ENCODE assay signal across 30 mouse cellular contexts in the genomic region with DNA sequence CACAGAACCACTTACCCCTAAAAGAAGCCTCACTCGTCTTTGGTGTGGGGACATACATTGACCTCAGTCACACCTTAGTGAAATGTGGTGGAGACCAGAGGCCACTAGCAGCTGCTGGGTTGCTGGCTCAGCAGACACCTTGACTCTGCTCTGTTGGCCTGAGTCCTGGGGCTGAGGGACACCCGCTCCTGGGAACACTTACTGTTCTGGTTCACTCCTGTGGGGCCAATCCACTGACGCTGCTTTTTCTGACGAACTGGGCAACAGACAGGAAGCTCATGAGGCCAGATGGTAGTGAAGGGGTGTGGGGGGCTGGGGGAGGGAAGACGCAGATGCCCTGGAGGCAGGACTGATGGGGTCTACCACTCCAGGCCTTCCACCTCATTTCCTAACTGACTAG. TPM values are rescaled to one million over a fixed set of nuclear protein-coding genes. Genes with fewer than 3 reads are reported as not detected.
DNase-seq lines count a peak whose midpoint lies in the region; ATAC-seq lines count a peak whose summit lies in the region.
"Had no signal": no experiment of that assay in that cellular context is flagged by ENCODE, and none has a peak within 500 bp of the region (broad histone marks: within the 10 kb centered on the region; RNA-seq: fewer than 3 reads in every experiment).

No protein-coding gene starts in this region.

- peaks cover 5% of the 10 kb centered on the region; the same call in 1 of the 2 replicates for H3K27me3 ChIP-seq in forebrain, embryonic 10.5 days (ENCODE audit: poor library complexity, severe bottlenecking)
- no peaks in the 10 kb centered on the region for H3K27me3 ChIP-seq in forebrain, embryonic 11.5 days (ENCODE audit: control insufficient read depth, insufficient read depth, low read length)
- no peaks in the 10 kb centered on the region for H3K27me3 ChIP-seq in midbrain, embryonic 13.5 days
- no peaks in the 10 kb centered on the region for H3K27me3 ChIP-seq in midbrain, embryonic 11.5 days (ENCODE audit: control insufficient read depth, insufficient read depth, low read length)
- no peaks in the 10 kb centered on the region for H3K27me3 ChIP-seq in midbrain, embryonic 16.5 days (ENCODE audit: control insufficient read depth, insufficient read depth, low read depth, low read length)
- no peaks in the 10 kb centered on the region for H3K27me3 ChIP-seq in hindbrain, embryonic 12.5 days
- H3K27me3 ChIP-seq: embryonic facial prominence, embryonic 12.5 days; heart, embryonic 15.5 days; stomach, embryonic 15.5 days had no signal

- no peak for ATAC-seq in forebrain, embryonic 11.5 days (replicated peaks; ENCODE audit: low FRiP score)
- ATAC-seq in midbrain, embryonic 13.5 days: no peak
- ATAC-seq in midbrain, embryonic 11.5 days (ENCODE audit: low FRiP score): no peak
- ATAC-seq in granulocyte monocyte progenitor cell, adult 5-6 weeks (replicated peaks; ENCODE audit: poor library complexity, severe bottlenecking): peak; percentile 49; the same call in 1 of the 2 replicates
- no peak for ATAC-seq in midbrain, embryonic 16.5 days
- no peak for ATAC-seq in hindbrain, embryonic 12.5 days (ENCODE audit: low FRiP score)
- ATAC-seq: inflammation-experienced regulatory T-cells, adult 6 months had no signal

- no peaks in the 10 kb centered on the region for H3K9me3 ChIP-seq in forebrain, embryonic 10.5 days
- no peaks in the 10 kb centered on the region for H3K9me3 ChIP-seq in forebrain, embryonic 11.5 days (ENCODE audit: control insufficient read depth, low read length)
- no peaks in the 10 kb centered on the region for H3K9me3 ChIP-seq in midbrain, embryonic 13.5 days
- no peaks in the 10 kb centered on the region for H3K9me3 ChIP-seq in midbrain, embryonic 11.5 days (ENCODE audit: control insufficient read depth, low read length)
- no peaks in the 10 kb centered on the region for H3K9me3 ChIP-seq in midbrain, embryonic 16.5 days (replicated peaks; ENCODE audit: control insufficient read depth, low read length, poor library complexity, severe bottlenecking)
- H3K9me3 ChIP-seq in hindbrain, embryonic 12.5 days (replicated peaks): no peaks in the 10 kb centered on the region
- H3K9me3 ChIP-seq: embryonic facial prominence, embryonic 12.5 days; heart, embryonic 15.5 days; hindbrain, embryonic 10.5 days; megakaryocyte, embryonic 14.5 days; stomach, embryonic 15.5 days had no signal

- no peaks in the 10 kb centered on the region for H3K36me3 ChIP-seq in forebrain, embryonic 10.5 days (replicated peaks)
- H3K36me3 ChIP-seq in forebrain, embryonic 11.5 days (ENCODE audit: control insufficient read depth, insufficient read depth, low read length): no peaks in the 10 kb centered on the region
- no peaks in the 10 kb centered on the region for H3K36me3 ChIP-seq in midbrain, embryonic 13.5 days
- H3K36me3 ChIP-seq in midbrain, embryonic 11.5 days (ENCODE audit: control insufficient read depth, insufficient read depth, low read length): no peaks in the 10 kb centered on the region
- H3K36me3 ChIP-seq in midbrain, embryonic 16.5 days (ENCODE audit: control insufficient read depth, insufficient read depth, low read length): no peaks in the 10 kb centered on the region
- H3K36me3 ChIP-seq in hindbrain, embryonic 12.5 days: no peaks in the 10 kb centered on the region
- H3K36me3 ChIP-seq: embryonic facial prominence, embryonic 12.5 days; heart, embryonic 15.5 days; hindbrain, embryonic 10.5 days; stomach, embryonic 15.5 days had no signal

- H3K27ac ChIP-seq in forebrain, embryonic 10.5 days: peak overlapping the region; percentile 62; the same call in 1 of the 2 replicates
- no peak overlapping the region for H3K27ac ChIP-seq in forebrain, embryonic 11.5 days (ENCODE audit: low read depth, low read length)
- H3K27ac ChIP-seq in midbrain, embryonic 13.5 days: peak overlapping the region; percentile 70
- H3K27ac ChIP-seq in midbrain, embryonic 11.5 days (ENCODE audit: low read depth, low read length): no peak overlapping the region
- peak overlapping the region; percentile 18; the same call in 1 of the 2 replicates for H3K27ac ChIP-seq in midbrain, embryonic 16.5 days (ENCODE audit: low read length)
- no peak overlapping the region for H3K27ac ChIP-seq in hindbrain, embryonic 12.5 days
- H3K27ac ChIP-seq: embryonic facial prominence, embryonic 12.5 days; left cerebral cortex, adult 2 months had no signal

- peaks cover 48% of the 10 kb centered on the region for H3K4me1 ChIP-seq in forebrain, embryonic 10.5 days
- peaks cover 18% of the 10 kb centered on the region for H3K4me1 ChIP-seq in forebrain, embryonic 11.5 days (replicated peaks; ENCODE audit: control insufficient read depth, insufficient read depth, low read length)
- peaks cover 39% of the 10 kb centered on the region for H3K4me1 ChIP-seq in midbrain, embryonic 13.5 days (replicated peaks)
- H3K4me1 ChIP-seq in midbrain, embryonic 11.5 days (ENCODE audit: control insufficient read depth, insufficient read depth, low read length): peaks cover 9% of the 10 kb centered on the region
- peaks cover 23% of the 10 kb centered on the region for H3K4me1 ChIP-seq in midbrain, embryonic 16.5 days (ENCODE audit: control insufficient read depth, insufficient read depth, low read length)
- peaks cover 28% of the 10 kb centered on the region for H3K4me1 ChIP-seq in hindbrain, embryonic 12.5 days

- H3K4me3 ChIP-seq in forebrain, embryonic 10.5 days: no peak overlapping the region
- H3K4me3 ChIP-seq in forebrain, embryonic 11.5 days (ENCODE audit: low read depth, low read length): no peak overlapping the region
- H3K4me3 ChIP-seq in midbrain, embryonic 13.5 days (replicated peaks): no peak overlapping the region
- no peak overlapping the region for H3K4me3 ChIP-seq in midbrain, embryonic 11.5 days (ENCODE audit: low read depth, low read length)
- H3K4me3 ChIP-seq in midbrain, embryonic 16.5 days (ENCODE audit: low read depth, low read length): no peak overlapping the region
- H3K4me3 ChIP-seq in hindbrain, embryonic 12.5 days: no peak overlapping the region
- H3K4me3 ChIP-seq: embryonic facial prominence, embryonic 12.5 days; heart, embryonic 15.5 days; hindbrain, embryonic 10.5 days; left cerebral cortex, adult 2 months; megakaryocyte, embryonic 14.5 days; stomach, embryonic 15.5 days had no signal

- 70% methylated on average over 5 of the region's 5 CpGs for WGBS in forebrain, embryonic 10.5 days
- 71% methylated on average over 5 of the region's 5 CpGs for WGBS in forebrain, embryonic 11.5 days
- WGBS in midbrain, embryonic 13.5 days: 66% methylated on average over 5 of the region's 5 CpGs
- WGBS in midbrain, embryonic 11.5 days: 80% methylated on average over 5 of the region's 5 CpGs
- 70% methylated on average over 5 of the region's 5 CpGs for WGBS in midbrain, embryonic 16.5 days
- 62% methylated on average over 5 of the region's 5 CpGs for WGBS in hindbrain, embryonic 12.5 days

- no peak overlapping the region for H3K9ac ChIP-seq in forebrain, embryonic 11.5 days (ENCODE audit: low read length)
- H3K9ac ChIP-seq in midbrain, embryonic 13.5 days (replicated peaks): no peak overlapping the region
- H3K9ac ChIP-seq in midbrain, embryonic 11.5 days (ENCODE audit: low read length): no peak overlapping the region
- no peak overlapping the region for H3K9ac ChIP-seq in midbrain, embryonic 16.5 days (ENCODE audit: low read depth, low read length)
- H3K9ac ChIP-seq in hindbrain, embryonic 12.5 days: no peak overlapping the region
- H3K9ac ChIP-seq: embryonic facial prominence, embryonic 12.5 days; heart, embryonic 15.5 days; stomach, embryonic 15.5 days had no signal

- no peak for DNase-seq in forebrain, embryonic 10.5 days (ENCODE audit: extremely low spot score, low spot score)
- no peak for DNase-seq in forebrain, embryonic 11.5 days (ENCODE audit: low spot score)
- DNase-seq in midbrain, embryonic 11.5 days (ENCODE audit: low spot score, missing footprints): no peak
- DNase-seq: adrenal gland, adult 2 months; heart, adult 18-20 months; kidney, adult 2 months; kidney, postnatal 10 days; left cerebral cortex, postnatal 4 days; lung, adult 18-20 months; lung, postnatal 14 days; right cerebral cortex, postnatal 14 days; spleen, adult 18-20 months; thymus, adult 2 months had no signal

- H3K4me2 ChIP-seq in forebrain, embryonic 11.5 days (ENCODE audit: low read depth, low read length, severe bottlenecking): no peak overlapping the region
- no peak overlapping the region for H3K4me2 ChIP-seq in midbrain, embryonic 13.5 days (replicated peaks)
- no peak overlapping the region for H3K4me2 ChIP-seq in midbrain, embryonic 11.5 days
- H3K4me2 ChIP-seq in midbrain, embryonic 16.5 days (ENCODE audit: low read length): no peak overlapping the region
- no peak overlapping the region for H3K4me2 ChIP-seq in hindbrain, embryonic 12.5 days (replicated peaks)
- H3K4me2 ChIP-seq: embryonic facial prominence, embryonic 12.5 days; heart, embryonic 15.5 days; stomach, embryonic 15.5 days had no signal

RNA-seq across cellular contexts. Expression of gene Cd5, which starts 17.7 kb away (rescaled TPM):
- not detected in 2 replicates for polyA plus RNA-seq in forebrain, embryonic 10.5 days (2016; fragmentation: Nextera tagmentation; extraction: Ambion mirVana)
- polyA plus RNA-seq in forebrain, embryonic 11.5 days (2014; fragmentation: Nextera tagmentation; extraction: Ambion mirVana): 0.05 TPM in 1 of 2 replicates, not detected in the other
- polyA plus RNA-seq in midbrain, embryonic 13.5 days (2015; fragmentation: Nextera tagmentation; extraction: Ambion mirVana): 0.24 TPM in 2 replicates
- 0.08 and 0.22 TPM in 2 replicates for polyA plus RNA-seq in midbrain, embryonic 11.5 days (2014; fragmentation: Nextera tagmentation; extraction: Ambion mirVana)
- total RNA-seq in granulocyte monocyte progenitor cell, adult 5-6 weeks (2014; fragmentation: Nextera tagmentation): not detected in 2 replicates
- not detected in 2 replicates for total RNA-seq in granulocyte monocyte progenitor cell, adult 5-6 weeks (2017)
- polyA plus RNA-seq in midbrain, embryonic 16.5 days (2015; fragmentation: Nextera tagmentation; extraction: Ambion mirVana): 0.48 and 0.78 TPM in 2 replicates
- 0.17 and 0.31 TPM in 2 replicates for polyA plus RNA-seq in hindbrain, embryonic 12.5 days (2016; fragmentation: Nextera tagmentation; extraction: Ambion mirVana)
- total RNA-seq: gastrocnemius, adult 18-20 months; left cerebral cortex, postnatal 4 days had no signal

RNA-seq across cellular contexts. Expression of gene Vps37c, which starts 32.5 kb away (rescaled TPM):
- 33.5 and 36.1 TPM in 2 replicates for polyA plus RNA-seq in forebrain, embryonic 10.5 days (2016; fragmentation: Nextera tagmentation; extraction: Ambion mirVana)
- polyA plus RNA-seq in forebrain, embryonic 11.5 days (2014; fragmentation: Nextera tagmentation; extraction: Ambion mirVana): 32.1 and 33.4 TPM in 2 replicates
- 33.1 and 35.5 TPM in 2 replicates for polyA plus RNA-seq in midbrain, embryonic 13.5 days (2015; fragmentation: Nextera tagmentation; extraction: Ambion mirVana)
- polyA plus RNA-seq in midbrain, embryonic 11.5 days (2014; fragmentation: Nextera tagmentation; extraction: Ambion mirVana): 23.1 and 26.0 TPM in 2 replicates
- 21.1 and 23.8 TPM in 2 replicates for total RNA-seq in granulocyte monocyte progenitor cell, adult 5-6 weeks (2014; fragmentation: Nextera tagmentation)
- 15.3 and 20.0 TPM in 2 replicates for total RNA-seq in granulocyte monocyte progenitor cell, adult 5-6 weeks (2017)
- 28.6 and 31.2 TPM in 2 replicates for polyA plus RNA-seq in midbrain, embryonic 16.5 days (2015; fragmentation: Nextera tagmentation; extraction: Ambion mirVana)
- 36.6 and 37.5 TPM in 2 replicates for polyA plus RNA-seq in hindbrain, embryonic 12.5 days (2016; fragmentation: Nextera tagmentation; extraction: Ambion mirVana)

RNA-seq across cellular contexts. Expression of gene Pga5, which starts 43.2 kb away (rescaled TPM):
- polyA plus RNA-seq in forebrain, embryonic 10.5 days (2016; fragmentation: Nextera tagmentation; extraction: Ambion mirVana): not detected in 2 replicates
- polyA plus RNA-seq in forebrain, embryonic 11.5 days (2014; fragmentation: Nextera tagmentation; extraction: Ambion mirVana): not detected in 2 replicates
- not detected in 2 replicates for polyA plus RNA-seq in midbrain, embryonic 13.5 days (2015; fragmentation: Nextera tagmentation; extraction: Ambion mirVana)
- not detected in 2 replicates for polyA plus RNA-seq in midbrain, embryonic 11.5 days (2014; fragmentation: Nextera tagmentation; extraction: Ambion mirVana)
- not detected in 2 replicates for total RNA-seq in granulocyte monocyte progenitor cell, adult 5-6 weeks (2014; fragmentation: Nextera tagmentation)
- total RNA-seq in granulocyte monocyte progenitor cell, adult 5-6 weeks (2017): not detected in 2 replicates
- polyA plus RNA-seq in midbrain, embryonic 16.5 days (2015; fragmentation: Nextera tagmentation; extraction: Ambion mirVana): not detected in 2 replicates
- not detected in 2 replicates for polyA plus RNA-seq in hindbrain, embryonic 12.5 days (2016; fragmentation: Nextera tagmentation; extraction: Ambion mirVana)
- total RNA-seq: adrenal gland, adult 2 months; gastrocnemius, adult 18-20 months; heart, adult 18-20 months; layer of hippocampus, adult 8-10 months; left cerebral cortex, adult 2 months; left cerebral cortex, postnatal 4 days; liver, adult 2 months; neutrophil, adult 5-6 weeks had no signal
- polyA plus RNA-seq: adrenal gland, adult 2 months; C2C12; cortical plate, adult 2 months; embryonic facial prominence, embryonic 12.5 days; heart, embryonic 15.5 days; hindbrain, embryonic 10.5 days; inflammation-experienced regulatory T-cells, adult 6 months; liver, adult 2 months had no signal

Comparison
In these comparisons a context has a peak if more than half of its experiments do, and no peak if none do; other contexts are left out.
1. H3K27ac ChIP-seq: peak in forebrain, embryonic 10.5 days (single experiment), midbrain, embryonic 13.5 days (single experiment) and midbrain, embryonic 16.5 days (single experiment); none in forebrain, embryonic 11.5 days (single experiment), midbrain, embryonic 11.5 days (single experiment) and hindbrain, embryonic 12.5 days (single experiment).